Mouse (Mus musculus) thymus, adult 2 months (tissue): ENCODE measurements around the gene Rest. TPM values are rescaled to one million over a fixed set of nuclear protein-coding genes. Genes with fewer than 3 reads are reported as not detected.

ENCODE experiments used
- DNase-seq: peaks from one replicate; pipeline ENCODE4 v3.0.0; 2021
- H3K27ac ChIP-seq: fragments of 200-500 bp; 2 replicates; pipeline ENCODE4 v1.5.1; 2012; ENCODE audit warnings: low read length, control low read depth; ENCODE audit not compliant: control insufficient read depth, insufficient read depth
- H3K27me3 ChIP-seq: fragments of 200-500 bp; 2 replicates; pipeline ENCODE4 v1.6.1; 2012; ENCODE audit warnings: mild to moderate bottlenecking, low read length, moderate library complexity, mixed read lengths; ENCODE audit not compliant: control insufficient read depth, insufficient read depth
- H3K36me3 ChIP-seq: fragments of 200-500 bp; 2 replicates; pipeline ENCODE4 v1.6.1; 2012; ENCODE audit warnings: mild to moderate bottlenecking, low read length, moderate library complexity; ENCODE audit not compliant: control insufficient read depth, insufficient read depth
- H3K4me1 ChIP-seq: fragments of 200-500 bp; replicated peaks from 2 replicates; pipeline ENCODE4 v1.6.1; 2012; ENCODE audit warnings: low read length; ENCODE audit not compliant: control insufficient read depth, insufficient read depth
- H3K4me3 ChIP-seq: fragments of 200-500 bp; 2 replicates; pipeline ENCODE4 v1.5.1; 2012; ENCODE audit warnings: mild to moderate bottlenecking, low read length, control low read depth, moderate library complexity; ENCODE audit not compliant: control insufficient read depth, insufficient read depth
- CTCF ChIP-seq: fragments of 200-500 bp; IDR thresholded peaks from 2 replicates; pipeline ENCODE4 v1.5.1; 2012; ENCODE audit warnings: mild to moderate bottlenecking, control low read depth, low read length, moderate library complexity, borderline replicate concordance; ENCODE audit not compliant: control insufficient read depth, poor library complexity, insufficient read depth; ENCODE audit errors: extremely low read depth
- POLR2A ChIP-seq: fragments of 200-500 bp; IDR thresholded peaks from 2 replicates; pipeline ENCODE4 v1.6.1; 2012; ENCODE audit warnings: mild to moderate bottlenecking, low read length, control low read depth, moderate library complexity; ENCODE audit not compliant: control insufficient read depth, poor library complexity, insufficient read depth; ENCODE audit errors: extremely low read depth
- WGBS: fragments of 180-500 bp; shearing (Covaris S2); methylation state at CpG from one replicate; pipeline ENCODE4 v1.1.7; 2018; 5-methylcytosine and 5-hydroxymethylcytosine counted together
- polyA plus RNA-seq: library from polyadenylated mRNA; depleted of rRNA; stranded (reverse); fragments of >200 nt; gene quantifications from 2 replicates; pipeline ENCODE4 v1.2.3, GENCODE M21; 2012

Rest gene
- polyA plus RNA-seq, 1 experiment, result 14.0 TPM

DNA sequence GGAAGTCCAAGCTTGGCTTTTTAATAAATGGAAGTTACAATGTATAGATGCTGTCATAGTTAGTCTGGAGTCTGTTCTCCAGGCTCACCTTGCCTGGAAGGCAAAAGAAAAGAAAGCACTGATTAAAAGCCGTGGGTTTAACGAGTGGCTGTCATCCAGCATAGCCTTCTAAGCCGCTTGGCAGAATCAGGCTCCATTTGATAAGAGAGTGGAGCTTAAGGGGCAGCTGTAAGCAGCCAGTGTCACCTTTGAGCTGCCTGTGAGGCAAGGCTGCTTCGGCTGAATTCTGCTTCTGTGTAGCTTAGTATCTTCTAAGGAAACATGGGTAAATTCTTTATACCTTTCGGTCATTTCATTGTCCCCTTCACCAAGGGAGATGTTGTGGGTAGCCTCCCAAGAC, 21.6 kb downstream of the Rest start:
- 95% methylated on average over 5 of the region's 5 CpGs for WGBS
- no peaks in the 10 kb centered on the region for H3K4me1 ChIP-seq
- no peaks in the 10 kb centered on the region for H3K27me3 ChIP-seq
- TF ChIP-seq CTCF, result no peak
- TF ChIP-seq POLR2A, result no peak
- H3K4me3 ChIP-seq, result no peak overlapping the region
- H3K27ac ChIP-seq, result no peak overlapping the region
- H3K36me3 ChIP-seq, result peaks cover 38% of the 10 kb centered on the region
- no peak for DNase-seq

- no peak for DNase-seq
- no peak overlapping the region for H3K27ac ChIP-seq
- H3K4me3 ChIP-seq, result no peak overlapping the region
- no peaks in the 10 kb centered on the region for H3K27me3 ChIP-seq
- H3K36me3 ChIP-seq, result peaks cover 28% of the 10 kb centered on the region
- TF ChIP-seq POLR2A (no peak), CTCF (no peak)
- WGBS, result 87% methylated on average over 6 of the region's 6 CpGs
- H3K4me1 ChIP-seq, result no peaks in the 10 kb centered on the region
These were observed 22.6 kb downstream of the Rest start for GRCm38 (mm10) chr5:77287901-77288300.

GRCm38 (mm10) chr5:77289686-77290085, 24.4 kb downstream of the Rest start:
- Histone ChIP-seq H3K36me3 (peaks cover 24% of the 10 kb centered on the region), H3K27ac (no peak overlapping the region), H3K4me1 (no peaks in the 10 kb centered on the region), H3K27me3 (no peaks in the 10 kb centered on the region), H3K4me3 (no peak overlapping the region)
- no peak for DNase-seq
- TF ChIP-seq CTCF (no peak), POLR2A (no peak)
- 84% methylated on average over 8 of the region's 8 CpGs for WGBS

DNA sequence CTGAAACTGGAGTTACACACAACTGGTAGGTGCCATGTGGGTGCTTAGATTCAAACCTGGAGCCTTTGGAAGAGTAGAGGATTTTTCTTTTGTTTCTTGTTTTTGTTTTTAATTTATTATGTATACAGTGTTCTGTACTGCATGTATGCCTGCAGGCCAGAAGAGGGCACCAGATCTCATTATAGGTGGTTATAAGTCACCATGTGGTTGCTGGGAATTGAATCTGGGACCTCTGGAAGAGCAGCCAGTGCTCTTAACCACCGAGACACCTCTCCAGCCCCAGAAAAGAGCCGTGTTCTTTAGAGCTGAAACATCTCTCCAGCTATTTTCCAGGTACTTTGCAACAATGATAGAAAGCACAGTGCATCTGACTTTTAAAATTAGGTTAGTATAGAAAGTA, 25.3 kb downstream of the Rest start:
- WGBS, result 99% methylated on average over 2 of the region's 2 CpGs
- no peaks in the 10 kb centered on the region for H3K27me3 ChIP-seq
- H3K4me3 ChIP-seq, result no peak overlapping the region
- no peak overlapping the region for H3K27ac ChIP-seq
- TF ChIP-seq POLR2A (no peak), CTCF (no peak)
- DNase-seq, result no peak
- no peaks in the 10 kb centered on the region for H3K4me1 ChIP-seq
- peaks cover 20% of the 10 kb centered on the region for H3K36me3 ChIP-seq

GRCm38 (mm10) chr5:77292803-77293522, 27.7 kb downstream of the Rest start:
- Histone ChIP-seq H3K4me1 (no peaks in the 10 kb centered on the region), H3K36me3 (peaks cover 20% of the 10 kb centered on the region), H3K27me3 (no peaks in the 10 kb centered on the region), H3K4me3 (no peak overlapping the region), H3K27ac (no peak overlapping the region)
- DNase-seq, result no peak
- no peak for TF ChIP-seq CTCF
- no peak for TF ChIP-seq POLR2A
- WGBS, result 81% methylated on average over 7 of the region's 7 CpGs

- H3K36me3 ChIP-seq, result peaks cover 18% of the 10 kb centered on the region
- 80% methylated on average over 2 of the region's 2 CpGs for WGBS
- H3K4me1 ChIP-seq, result no peaks in the 10 kb centered on the region
- H3K27me3 ChIP-seq, result no peaks in the 10 kb centered on the region
- no peak overlapping the region for H3K4me3 ChIP-seq
- TF ChIP-seq POLR2A, result no peak
- TF ChIP-seq CTCF, result no peak
- no peak overlapping the region for H3K27ac ChIP-seq
- no peak for DNase-seq
These were observed 34.2 kb downstream of the Rest start for GRCm38 (mm10) chr5:77299486-77299885.

DNA sequence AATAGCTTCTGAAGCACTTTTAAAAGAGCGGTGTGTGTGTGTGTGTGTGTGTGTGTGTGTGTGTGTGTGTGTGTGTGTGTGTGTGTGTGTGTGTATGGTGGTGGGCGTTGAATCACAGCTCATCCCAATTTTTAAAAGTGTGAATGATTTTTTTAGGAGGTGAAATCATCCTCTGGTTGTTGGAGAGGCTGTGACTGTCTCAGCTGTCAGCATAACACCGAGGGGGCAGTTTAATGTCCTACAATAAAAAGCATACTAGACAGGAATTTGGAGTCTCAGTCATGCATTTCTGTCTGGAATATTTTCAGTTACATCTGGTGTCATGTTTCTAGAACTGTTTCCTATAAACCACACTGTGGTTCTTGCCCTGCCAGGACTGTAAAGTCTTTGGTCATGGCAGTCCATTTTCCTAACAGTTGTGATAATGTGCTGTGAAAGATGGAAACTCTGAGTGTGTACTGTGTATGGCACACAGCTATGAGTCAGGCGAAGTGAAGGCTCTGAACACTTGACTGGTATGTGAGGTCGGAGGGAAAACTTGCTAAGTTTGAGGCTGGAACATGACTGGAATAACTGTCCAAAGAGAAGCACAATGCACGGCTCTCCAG, 36.1 kb downstream of the Rest start:
- 93% methylated on average over 6 of the region's 6 CpGs for WGBS
- Histone ChIP-seq H3K27me3 (no peaks in the 10 kb centered on the region), H3K4me3 (no peak overlapping the region), H3K27ac (no peak overlapping the region), H3K36me3 (peaks cover 25% of the 10 kb centered on the region), H3K4me1 (no peaks in the 10 kb centered on the region)
- TF ChIP-seq CTCF (no peak), POLR2A (no peak)
- DNase-seq, result no peak
